Mouse (Mus musculus) adrenal gland, adult 18-20 months (tissue): ENCODE measurements around the gene Cercam. TPM values are rescaled to one million over a fixed set of nuclear protein-coding genes. Genes with fewer than 3 reads are reported as not detected.
A peak's percentile ranks its signal among the peaks of the same experiment; 100 is the strongest.
"Not testable (repeated sequence)": the region's sequence is repeated elsewhere in the genome, so short reads cannot be mapped to it uniquely, and the experiment has no call there.

Source experiments
- DNase-seq, 2 experiments: peaks; one replicate each; pipeline ENCODE4 v3.0.0; 2021 to 2022; ENCODE audit warnings: low spot score in 2 of 2
- total RNA-seq, 2 experiments: library from RNA; stranded (reverse); gene quantifications; 1 replicate in 1 of 2; 2 replicates in 1 of 2; pipeline ENCODE4 v1.2.3; 2021

Gene Cercam
- total RNA-seq, 2 experiments from 2014 or later, result 8.4 to 11.7 TPM

DNA sequence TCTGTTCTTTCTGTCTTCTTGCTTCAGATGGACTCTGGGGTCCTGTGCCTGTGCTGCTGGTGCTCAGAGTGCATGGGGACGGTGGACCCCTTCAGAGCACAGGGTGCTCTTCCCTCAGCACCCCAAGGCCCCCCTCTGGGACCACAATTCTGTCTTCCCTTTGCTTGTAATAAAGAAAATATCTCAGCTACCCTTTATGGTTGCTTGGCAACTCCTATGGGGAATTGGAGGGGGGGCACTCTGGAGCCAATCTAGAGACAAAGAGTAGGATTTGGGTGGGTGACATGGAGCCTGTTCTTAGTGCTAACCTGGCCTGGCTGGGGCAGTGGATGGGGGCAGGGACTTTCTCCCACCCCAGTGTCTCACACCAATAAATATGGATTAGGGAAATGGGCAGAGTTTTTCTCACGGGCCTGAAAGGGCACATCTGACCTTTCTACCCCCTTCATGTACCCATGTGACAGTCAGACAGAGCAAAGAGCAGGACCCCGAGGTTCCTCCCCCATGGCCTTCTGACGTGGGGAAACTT, 15.9 kb upstream of the Cercam start:
- no peak for DNase-seq

DNA sequence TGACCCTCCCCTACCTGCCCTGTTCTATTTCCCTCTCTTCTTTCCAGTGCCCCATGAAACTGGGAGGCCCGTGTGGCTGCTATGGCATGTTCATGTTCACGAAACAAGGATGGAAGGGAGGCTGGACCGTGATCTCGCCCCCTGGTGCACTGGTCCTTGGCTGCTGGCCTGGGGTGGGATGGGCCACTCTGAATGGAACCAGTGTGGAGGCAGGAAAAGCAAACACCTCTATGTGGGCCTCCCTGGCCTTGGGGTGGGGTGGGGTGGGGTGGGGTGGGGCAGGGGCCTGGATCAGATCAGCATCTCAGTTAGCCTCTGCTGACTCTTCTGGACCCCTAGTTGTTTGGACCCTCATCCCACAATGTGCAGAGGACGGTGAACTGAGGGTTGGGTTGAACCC, 15.2 kb upstream of the Cercam start:
- DNase-seq, result no peak

DNA sequence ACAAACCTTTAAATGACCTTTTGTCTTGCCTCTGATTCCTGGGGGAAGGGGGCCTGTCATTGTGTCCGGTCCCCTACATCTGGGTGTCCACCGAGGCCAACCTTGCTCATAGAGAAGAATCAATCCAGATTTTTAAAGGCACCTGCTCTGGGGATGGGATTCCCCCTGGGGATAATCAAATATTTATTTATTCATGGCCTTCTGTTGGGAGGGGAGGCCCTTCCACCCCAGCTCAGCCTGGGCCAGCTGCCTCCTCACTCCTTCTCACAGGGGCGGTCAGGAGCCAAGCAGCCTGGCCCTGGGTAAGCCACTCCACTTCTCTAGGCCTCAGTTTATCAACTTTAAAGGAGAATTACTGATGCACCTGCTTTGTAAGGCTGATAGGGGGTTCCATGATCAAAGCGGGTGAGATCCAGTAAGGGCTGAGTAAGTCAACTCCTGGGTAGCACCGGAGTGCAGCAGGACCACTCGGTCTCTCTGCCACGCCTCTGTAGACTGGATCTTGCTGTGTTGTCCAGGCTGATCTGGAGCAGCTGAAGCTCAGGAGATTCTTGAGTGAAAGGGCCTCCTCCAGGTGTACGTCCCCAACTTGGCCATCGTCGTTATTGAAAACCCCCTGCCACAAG, 13.3 kb upstream of the Cercam start:
- no peak for DNase-seq

DNA sequence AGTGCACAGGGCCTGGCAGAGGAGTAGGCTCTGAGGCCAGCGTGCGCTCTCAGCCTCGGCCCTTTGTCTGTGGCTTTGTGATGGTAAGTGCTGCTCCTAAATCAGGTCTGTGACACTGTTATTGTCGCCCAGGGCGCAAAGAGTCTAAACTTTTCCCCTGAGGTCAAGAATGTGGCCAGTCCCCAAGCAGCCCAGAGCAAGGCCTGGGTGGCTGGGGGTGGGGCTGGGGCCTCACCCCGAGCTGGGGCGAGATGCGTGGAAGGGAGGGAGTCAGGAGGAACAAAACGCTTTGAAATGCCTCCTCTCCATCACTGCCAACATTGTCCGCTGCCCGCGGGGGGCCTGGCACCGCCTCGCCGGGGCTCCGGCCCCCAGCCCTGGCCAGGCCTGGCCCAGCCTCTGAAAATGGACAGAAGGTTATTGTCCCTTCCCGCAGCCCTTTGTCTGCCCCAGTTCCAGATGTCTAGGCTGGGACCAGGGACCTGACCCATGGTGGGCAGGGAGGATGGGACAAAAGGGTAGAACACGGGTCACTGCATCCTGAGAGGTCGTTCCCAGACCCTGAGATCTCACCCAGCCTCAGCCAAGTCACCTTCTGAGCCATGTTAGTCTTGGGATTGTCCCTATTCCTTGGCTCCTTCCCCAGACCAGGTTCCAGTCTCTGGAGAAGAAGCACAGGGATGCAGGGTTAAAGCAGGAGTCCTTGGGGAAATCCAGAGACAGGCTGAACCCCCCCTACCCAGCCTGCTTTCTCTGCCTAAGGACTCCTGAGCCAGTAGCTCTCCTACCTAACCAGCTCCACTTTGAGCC, 12.3 kb upstream of the Cercam start:
- no peak for DNase-seq

DNA sequence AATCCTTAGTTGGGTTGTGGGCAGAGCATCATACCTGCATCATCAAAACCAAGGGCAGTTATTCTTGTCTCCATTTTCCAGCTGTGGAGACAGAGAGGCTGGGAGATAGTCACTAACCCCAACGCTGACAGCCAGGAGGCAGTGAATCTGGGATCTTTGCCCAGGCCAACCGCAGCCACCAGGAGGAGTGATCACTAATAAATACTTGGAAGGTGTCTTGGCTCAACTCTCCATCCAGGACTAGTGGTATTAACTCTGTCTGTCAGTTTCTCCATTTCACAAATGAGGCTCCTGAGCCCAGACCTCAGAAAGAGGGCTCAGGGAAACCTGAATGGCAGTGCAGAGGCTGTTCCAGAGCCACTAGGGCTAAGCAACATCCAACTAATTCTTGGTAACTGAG, 11.6 kb upstream of the Cercam start:
- no peak for DNase-seq

DNA sequence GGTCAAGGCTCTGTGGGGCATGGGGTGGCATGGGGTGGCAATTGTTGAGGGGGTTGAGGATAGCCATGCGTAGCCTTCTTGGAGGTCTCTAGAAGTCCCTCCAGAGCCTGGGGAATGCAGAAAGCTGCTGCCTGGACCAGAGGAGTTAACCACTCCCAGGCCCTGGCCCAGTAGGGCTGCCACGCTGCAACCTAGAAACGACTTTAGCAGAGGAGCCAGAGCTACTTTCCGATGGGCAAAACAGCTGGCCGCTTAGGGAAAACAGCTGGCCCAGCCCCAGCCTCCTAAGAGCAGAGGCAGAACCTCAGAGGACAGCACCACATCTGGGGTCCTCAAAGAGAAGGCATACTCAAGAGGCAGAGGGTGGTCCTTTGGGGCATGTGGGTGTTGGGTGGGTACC, 11.0 kb upstream of the Cercam start:
- DNase-seq, result no peak

DNA sequence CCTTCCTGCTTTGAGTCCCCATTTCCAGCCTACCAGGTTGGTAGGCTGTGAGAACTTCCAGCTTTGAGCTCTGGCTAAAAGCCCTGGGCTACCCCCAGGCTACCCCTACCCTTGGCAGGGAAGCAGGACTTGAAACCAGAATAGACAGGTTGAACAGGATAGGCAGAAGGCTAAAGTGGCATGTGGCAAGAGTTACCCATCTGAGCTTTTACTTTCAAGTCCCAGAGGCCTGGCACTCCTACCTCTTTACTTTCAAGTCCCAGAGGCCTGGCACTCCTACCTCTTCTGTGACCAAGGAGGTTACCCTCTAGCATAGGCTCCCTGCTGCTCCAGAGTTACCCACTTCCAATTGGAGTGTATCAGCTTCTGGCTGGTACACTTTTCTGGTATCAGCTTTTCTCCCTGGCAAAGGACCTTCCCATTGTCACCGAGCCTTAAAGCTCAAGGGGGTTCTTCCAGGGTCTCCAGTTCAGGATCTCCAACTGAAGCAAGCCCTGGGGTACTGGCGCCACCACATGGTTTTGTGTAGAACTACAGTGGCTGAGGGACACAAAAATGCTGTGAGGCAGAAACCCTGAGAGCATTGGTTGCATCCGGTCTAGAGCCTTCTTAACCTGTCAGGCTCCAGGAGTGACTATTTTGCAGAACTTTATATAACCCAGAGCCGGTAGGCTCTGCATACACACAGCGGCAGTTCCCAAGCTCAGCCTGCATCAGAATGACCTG, 10.1 kb upstream of the Cercam start:
- DNase-seq, result no peak

DNA sequence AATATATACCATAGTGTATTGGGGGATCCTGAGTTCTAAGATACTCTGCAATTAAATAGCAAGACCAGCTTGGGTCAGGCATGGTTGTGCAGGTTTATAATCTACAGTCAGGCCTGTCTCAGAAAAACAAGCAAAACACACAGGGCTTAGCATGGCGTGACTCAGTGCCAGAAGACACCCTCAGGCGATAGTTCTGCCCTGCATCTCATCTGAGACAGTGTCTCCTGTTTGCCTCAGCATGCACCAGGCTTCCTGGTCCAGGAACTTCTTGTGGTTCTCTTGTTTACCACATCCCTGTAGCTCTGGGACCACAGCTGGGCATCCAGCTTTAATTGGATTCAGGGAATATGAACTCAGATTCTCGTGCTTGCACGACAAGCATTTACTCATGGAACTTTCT, 3.8 kb upstream of the Cercam start:
- no peak for DNase-seq

DNA sequence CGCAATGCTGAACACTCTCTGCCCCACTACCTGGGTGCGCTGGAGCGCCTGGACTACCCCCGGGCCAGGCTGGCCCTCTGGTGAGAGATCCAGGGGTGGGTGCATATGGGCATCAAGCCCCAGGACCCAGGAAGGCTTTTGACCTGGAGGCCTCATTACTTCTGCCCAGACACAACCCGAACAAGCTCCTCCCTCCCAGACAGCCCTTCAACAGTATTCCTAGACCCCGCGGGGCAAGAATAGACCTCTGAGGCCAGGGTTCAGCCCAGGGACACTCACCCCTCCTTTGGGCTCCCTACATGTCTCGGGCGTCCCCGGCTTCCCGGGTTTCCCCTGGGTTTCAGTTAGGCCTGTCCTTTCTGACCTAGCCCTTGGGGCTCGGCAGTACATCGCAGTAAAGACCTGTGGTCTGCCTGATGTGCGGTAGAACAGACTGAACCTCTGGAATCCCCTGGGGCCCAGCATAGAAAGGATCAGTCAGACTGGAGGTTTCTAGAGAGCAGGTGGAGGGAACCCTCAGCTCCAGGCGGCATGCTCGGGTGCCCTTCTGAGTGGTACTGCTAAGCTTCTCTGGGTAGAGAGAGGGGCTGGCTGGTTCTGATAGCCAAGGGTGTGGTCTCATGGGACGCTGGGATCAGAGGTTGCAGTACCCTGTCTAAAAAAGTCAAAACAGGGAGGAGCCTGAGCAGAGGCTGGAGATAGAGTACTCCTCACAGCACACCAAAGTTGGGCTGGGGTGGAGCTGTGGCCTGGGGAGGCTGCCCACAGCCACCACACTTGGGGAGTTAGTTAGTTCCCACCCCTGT, 885 bp downstream of the Cercam start:
- no peak for DNase-seq

DNA sequence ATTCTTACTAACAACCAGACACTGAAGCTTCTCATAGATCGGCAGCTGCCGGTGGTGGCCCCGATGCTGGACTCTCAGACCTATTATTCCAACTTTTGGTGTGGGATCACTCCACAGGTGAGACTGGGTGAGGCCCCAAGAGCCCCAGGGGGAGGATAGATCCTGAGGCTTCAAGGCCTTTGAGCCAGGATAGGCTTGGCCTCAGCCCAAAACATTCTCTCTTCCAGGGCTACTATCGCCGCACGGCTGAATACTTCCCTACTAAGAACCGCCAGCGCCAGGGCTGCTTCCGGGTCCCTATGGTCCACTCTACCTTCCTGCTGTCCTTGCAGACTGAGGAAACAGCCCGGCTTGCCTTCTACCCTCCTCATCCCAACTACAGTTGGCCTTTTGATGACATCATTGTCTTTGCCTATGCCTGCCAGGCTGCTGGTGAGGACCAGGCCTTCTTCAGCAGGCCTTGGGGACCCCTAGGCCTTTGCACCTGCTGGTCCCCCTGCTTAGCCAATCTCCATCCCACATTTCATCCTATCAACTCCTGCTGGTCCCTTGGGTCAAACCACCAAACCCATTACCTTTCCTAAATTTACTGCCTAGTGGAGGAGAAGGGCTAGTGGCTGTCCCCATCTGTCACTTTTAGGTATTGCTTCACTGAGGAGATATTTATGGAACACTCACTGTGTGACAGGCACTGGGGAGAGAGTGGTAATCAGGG, 3.8 kb downstream of the Cercam start:
- no peak for DNase-seq

DNA sequence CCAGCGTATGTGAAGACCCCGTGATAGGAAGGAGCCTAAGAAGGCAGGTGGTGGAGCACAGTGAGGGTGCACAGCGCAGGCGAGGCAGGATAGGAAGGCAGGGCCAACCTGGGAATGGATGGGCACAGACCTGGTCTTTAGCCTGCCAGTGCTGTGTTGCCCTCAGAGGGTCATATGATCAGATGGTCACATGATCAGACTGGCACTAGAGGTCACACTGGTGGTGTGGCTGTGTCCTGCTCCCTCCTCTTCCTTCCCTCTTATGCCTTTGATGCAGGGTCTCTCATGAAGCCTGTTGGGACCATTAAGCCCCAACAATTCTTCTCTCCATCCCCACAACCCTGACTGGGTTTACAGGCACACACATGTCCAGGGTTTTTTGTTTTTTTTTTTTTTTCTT, 4.8 kb downstream of the Cercam start:
- DNase-seq, result no peak

DNA sequence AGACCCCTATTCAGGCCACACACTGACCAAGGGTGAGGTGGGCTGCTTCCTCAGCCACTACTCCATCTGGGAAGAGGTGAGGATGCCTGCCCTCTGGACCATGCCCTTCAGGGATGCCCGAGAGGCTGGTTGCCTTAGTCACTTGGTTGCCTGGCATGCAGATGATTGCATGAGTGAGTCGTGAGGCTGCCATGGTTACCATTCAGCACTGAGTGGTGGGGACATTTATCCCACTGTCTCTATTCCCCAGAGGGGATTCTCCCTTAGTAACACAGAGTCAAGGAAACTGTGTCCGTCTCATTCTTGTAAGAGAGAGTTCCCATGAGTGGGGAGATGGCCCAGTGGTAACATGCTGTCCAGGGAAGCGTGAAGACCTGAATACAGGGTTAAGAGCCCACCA, 9.1 kb downstream of the Cercam start:
- DNase-seq, result no peak

DNA sequence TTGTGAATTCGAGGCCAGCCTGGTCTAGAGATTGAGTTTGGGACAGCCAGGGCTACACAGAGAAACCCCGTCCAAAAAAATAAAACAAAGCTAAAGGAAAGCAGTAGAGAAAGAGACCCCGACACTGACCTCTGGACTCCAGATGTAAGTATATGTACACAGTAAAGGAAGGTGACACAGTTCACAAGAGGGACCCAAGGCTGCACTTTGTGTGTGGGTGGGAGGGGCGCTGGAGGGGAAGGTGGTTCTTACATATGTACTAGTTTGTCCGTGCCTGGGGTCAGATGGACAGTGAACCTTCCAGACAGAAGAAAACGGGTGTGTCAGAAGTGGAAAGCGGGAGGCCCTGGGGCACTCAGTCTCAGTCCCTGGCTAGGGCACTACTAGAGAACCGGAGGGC, 10.2 kb downstream of the Cercam start:
- no peak for DNase-seq

DNA sequence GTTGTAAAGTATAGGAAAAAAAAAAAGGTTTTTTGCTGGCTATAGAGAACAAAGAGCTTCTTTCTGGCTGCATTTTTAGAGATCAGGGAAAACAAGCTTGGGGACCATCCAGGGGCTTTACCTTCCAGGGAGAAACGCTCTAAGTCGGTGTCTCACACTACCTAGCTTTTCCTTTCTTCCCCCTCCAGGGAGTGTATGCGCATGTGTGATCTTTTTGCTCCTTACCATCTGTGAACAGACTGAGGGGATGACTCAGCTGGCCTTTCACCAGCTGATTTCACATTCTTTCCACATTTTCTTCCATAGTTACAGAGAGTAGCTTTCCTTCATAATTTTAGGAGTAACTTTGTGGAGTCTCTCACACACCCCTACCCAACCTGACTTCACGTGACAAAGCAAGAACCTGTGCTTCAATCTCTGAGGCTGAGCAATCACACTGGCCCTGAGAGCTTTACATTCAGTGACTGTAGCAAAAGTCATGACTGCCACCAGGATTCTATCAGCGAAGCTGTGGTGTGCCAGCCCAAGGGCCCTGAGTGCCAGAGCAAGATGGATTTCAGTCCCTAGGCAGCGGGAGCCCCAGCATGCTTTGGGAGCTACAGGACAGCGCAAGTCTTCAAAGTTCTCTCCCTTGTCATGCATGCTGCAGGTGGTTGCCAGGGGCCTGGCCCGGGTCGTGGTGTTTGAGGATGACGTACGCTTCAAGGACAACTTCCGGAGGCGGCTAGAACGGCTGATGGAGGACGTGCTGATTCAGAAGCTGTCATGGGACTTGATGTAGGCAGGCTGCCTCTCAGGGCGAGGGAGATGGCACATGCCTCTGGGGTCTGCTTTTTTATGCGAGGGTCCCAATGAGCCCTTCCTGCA, 11.2 kb downstream of the Cercam start:
- peak; percentile 39 to 62 for DNase-seq

DNA sequence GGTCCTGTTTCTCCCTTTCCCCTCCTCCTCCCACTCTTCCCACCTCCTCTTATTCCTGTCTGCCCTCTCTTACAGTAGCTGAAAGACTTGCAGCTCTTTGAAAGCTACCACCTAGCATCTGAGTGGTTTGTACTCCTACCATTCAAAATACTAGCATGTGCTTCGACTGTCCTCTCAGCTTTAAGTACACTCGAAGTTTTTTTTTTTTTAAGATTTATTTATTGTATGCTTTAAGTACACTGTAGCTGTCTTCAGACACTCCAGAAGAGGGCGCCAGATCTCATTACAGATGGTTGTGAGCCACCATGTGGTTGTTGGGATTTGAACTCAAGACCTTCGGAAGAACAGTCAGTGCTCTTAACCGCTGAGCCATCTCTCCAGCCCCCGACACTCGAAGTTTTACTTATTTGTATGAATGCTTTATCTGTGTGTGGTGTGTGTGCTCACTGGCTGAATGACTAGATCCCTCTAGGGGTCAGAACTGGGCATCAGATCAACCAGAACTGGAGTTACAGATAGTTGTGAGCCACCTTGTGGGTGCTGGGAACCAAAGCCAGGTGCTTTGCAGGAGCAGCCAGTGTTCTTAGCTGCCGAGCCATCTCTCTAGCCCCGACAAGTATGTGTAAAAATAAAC, 17.8 kb downstream of the Cercam start:
- DNase-seq, result not testable (repeated sequence)

DNA sequence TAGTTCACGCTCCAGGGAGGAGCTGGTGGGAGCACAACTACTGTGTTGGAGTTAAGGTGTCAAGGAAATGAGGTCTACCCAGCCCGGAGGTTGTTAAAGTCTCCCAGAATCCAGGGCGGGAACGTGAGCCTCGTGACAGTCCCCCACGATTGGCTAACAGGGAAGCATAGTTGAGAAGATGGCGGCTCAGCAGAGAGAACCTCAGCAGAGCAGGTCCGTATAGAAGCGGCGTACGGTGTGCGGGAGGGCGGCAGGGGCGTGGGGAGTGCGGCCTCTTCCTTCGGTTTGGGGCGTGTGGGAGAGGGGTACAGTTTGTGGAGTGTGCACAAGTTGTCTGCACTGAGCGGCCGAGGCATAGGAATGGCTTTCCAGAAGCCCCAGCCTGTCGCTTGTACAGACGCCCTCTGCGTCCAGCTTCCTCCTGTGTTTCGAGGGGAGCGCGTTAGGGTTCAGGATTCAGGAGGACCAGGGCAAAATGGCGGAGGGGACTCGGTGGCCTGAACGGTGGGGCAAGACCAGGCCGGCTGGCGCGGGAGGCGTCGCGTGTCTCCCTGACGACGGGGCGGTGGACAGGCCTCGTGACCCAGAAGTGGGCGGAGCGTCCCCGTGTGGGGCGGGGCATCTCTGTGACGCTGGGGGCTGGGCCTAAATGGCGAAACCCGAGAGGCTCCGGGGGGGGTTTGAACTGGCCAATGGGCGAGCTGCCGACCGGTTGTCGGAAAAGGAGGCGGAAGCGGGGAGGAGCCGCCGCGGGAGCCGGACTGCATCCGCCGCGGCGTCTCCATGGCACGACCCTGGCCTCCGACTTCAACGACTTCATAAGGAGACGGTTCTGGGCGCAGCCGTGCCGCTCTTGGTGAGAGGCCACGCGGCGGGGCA, 20.3 kb downstream of the Cercam start, which contains the start of gene Odf2:
Gene Odf2 (plus strand): TSS at position 156 of the 879 bp plus-strand sequence.
- peak; percentile 100 for DNase-seq

DNA sequence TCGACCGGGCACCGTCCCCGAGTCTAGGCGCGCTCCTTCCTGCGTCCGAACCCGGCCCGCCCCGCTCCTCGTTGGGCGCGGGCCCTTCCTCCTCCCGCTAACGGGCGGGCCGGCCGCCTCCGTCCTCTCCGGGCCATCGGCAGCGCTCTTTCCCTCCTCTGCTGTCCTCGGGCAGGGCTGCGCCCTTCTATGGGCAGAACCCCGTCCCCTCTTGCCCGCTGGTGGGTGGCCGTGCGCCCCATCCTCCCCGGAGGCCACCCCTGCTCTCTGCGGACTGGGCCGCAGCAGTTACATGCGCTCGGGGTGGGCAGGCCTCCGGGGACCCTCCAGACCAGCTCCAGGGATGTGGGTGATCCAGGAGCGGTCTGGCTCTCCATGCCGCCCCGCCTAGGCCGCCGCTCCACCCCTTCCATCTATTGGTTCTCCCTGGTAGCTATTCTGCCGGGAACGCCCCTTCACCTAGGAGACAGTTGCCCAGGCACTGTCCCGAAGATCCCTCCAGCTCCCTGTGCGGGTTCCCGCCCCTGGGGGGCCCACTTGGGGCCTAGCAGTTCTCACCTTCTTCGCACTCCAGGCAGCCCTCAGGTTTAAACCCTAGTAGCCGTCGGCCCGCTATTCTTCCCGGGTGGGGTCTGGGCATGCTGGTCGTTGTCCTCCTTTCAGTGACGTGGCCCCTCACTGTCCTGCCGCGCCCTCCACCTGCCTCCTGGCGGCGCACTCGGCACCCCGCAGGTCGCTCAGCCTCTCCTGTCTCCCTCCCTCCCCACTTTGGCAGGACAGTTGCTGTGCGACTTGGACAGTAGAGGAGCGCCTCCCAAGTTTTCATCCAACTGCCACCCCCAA, 21.2 kb downstream of the Cercam start:
- peak; percentile 74 for DNase-seq
